Mouse (Mus musculus) limb, embryonic 14.5 days (tissue): ENCODE results near the gene Osgepl1. TPM values are rescaled to one million over a fixed set of nuclear protein-coding genes. Genes with fewer than 3 reads are reported as not detected.
A peak's percentile ranks its signal among the peaks of the same experiment; 100 is the strongest.

Experiments used
- ATAC-seq: fragments of 200-750 bp; cut with Nextera tagmentation; 2 replicates; pipeline ENCODE4 v1.8.0; 2017; ENCODE audit warnings: low read depth, moderate number of reproducible peaks, moderate TSS enrichment; ENCODE audit not compliant: low FRiP score
- DNase-seq: peaks from one replicate; pipeline ENCODE4 v3.0.0-alpha.2; 2015; ENCODE audit warnings: low spot score
- H3K27ac ChIP-seq: fragments of 300-500 bp; sonication (generic); replicated peaks from 2 replicates; pipeline ENCODE4 v1.5.1; 2014; ENCODE audit warnings: low read depth, mild to moderate bottlenecking, low read length, moderate library complexity, mixed read lengths
- H3K27me3 ChIP-seq: fragments of 300-500 bp; sonication (generic); 2 replicates; pipeline ENCODE4 v1.6.1; 2014; ENCODE audit warnings: low read length, mixed read lengths; ENCODE audit not compliant: control insufficient read depth, insufficient read depth
- H3K36me3 ChIP-seq: fragments of 300-500 bp; sonication (generic); 2 replicates; pipeline ENCODE4 v1.6.1; 2014; ENCODE audit warnings: mild to moderate bottlenecking, low read length, moderate library complexity, mixed read lengths; ENCODE audit not compliant: control insufficient read depth, insufficient read depth
- H3K4me1 ChIP-seq: fragments of 300-500 bp; sonication (generic); 2 replicates; pipeline ENCODE4 v1.6.1; 2014; ENCODE audit warnings: antibody characterized with exemption, low read length, mixed read lengths; ENCODE audit not compliant: control insufficient read depth, insufficient read depth
- H3K4me2 ChIP-seq: fragments of 300-500 bp; sonication (generic); replicated peaks from 2 replicates; pipeline ENCODE4 v1.6.1; 2014; ENCODE audit warnings: low read depth, mild to moderate bottlenecking, low read length, moderate library complexity; ENCODE audit not compliant: severe bottlenecking
- H3K4me3 ChIP-seq: fragments of 300-500 bp; sonication (generic); replicated peaks from 2 replicates; pipeline ENCODE4 v1.5.1; 2014; ENCODE audit warnings: low read length
- H3K9ac ChIP-seq: fragments of 300-500 bp; sonication (generic); 2 replicates; pipeline ENCODE4 v1.6.1; 2014; ENCODE audit warnings: mild to moderate bottlenecking, low read depth, low read length, moderate library complexity; ENCODE audit not compliant: severe bottlenecking
- H3K9me3 ChIP-seq: fragments of 300-500 bp; sonication (generic); 2 replicates; pipeline ENCODE4 v1.6.1; 2016; ENCODE audit warnings: low read length; ENCODE audit not compliant: control insufficient read depth
- POLR2A ChIP-seq: fragments of 200-500 bp; IDR thresholded peaks from 2 replicates; pipeline ENCODE4 v1.8.0; 2012; ENCODE audit warnings: inconsistent platforms, mild to moderate bottlenecking, moderate library complexity, borderline replicate concordance; ENCODE audit not compliant: insufficient read depth, insufficient read length; ENCODE audit errors: extremely low read depth
- WGBS: fragments of 180-500 bp; shearing (Covaris S2); extraction: QIAGEN DNeasy Blood & Tissue Kit; methylation state at CpG from one replicate; pipeline ENCODE4 v1.1.7; 2014; 5-methylcytosine and 5-hydroxymethylcytosine counted together
- polyA plus RNA-seq, 2 experiments: library from polyadenylated mRNA; depleted of rRNA in 1 of 2; stranded (reverse) in 1 of 2; unstranded in 1 of 2; fragments of >200 nt; fragmentation: Nextera tagmentation in 1 of 2; extraction: Ambion mirVana in 1 of 2; gene quantifications; 2 replicates each; pipeline versions ENCODE4 v1.2.1 to v1.2.3; 2012 to 2014

Gene Osgepl1
- polyA plus RNA-seq, 2 experiments: 16.0 to 19.1 TPM

DNA sequence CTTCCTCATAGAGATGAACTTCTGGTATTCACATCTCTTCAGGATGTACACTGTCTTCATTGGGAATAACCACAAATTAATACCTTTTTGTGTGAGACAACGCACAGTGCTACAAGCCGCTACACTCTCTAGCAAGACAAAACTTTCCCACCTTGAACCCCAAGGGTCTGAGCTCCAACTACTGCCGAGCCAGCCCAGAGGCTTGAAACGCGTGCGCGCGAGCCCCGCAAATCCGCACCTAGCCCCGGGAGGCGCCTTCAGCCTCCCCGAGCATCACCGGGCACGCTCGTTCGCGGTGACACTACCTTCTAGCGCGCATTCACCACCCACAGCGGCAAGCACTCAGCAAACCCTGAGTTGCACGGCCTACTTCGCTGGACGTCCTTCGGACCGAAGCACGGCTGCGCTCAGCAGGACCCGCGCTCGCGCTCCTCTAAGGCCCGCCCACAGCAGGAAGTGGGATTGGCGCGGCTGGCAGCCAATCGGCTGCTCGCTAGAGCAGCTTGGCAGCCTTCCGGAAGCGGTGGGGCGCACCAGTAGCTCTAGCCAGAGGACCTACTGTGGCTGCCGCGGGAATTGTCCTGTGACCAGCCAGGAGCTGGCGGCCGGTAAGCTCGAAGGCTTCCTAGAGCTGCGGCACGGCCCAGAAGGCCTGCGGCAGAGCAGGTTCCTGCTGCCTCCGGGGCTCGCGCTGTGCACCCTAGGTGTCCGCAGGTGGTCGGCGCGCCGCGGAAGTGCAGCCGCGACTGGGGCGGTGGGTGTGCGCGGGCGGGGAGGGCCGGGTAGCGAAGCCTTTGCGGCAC is 16.6 kb upstream of the Osgepl1 start, which contains the start of the genes Pms1, Ormdl1 and Gm28778:
TSS of gene Pms1 (minus strand) at position 438 of the 803 bp plus-strand sequence.
TSS of gene Ormdl1 (plus strand) at position 515 of the 803 bp plus-strand sequence.
TSS of gene Gm28778 (plus strand) at position 531 of the 803 bp plus-strand sequence.
- peak; percentile 89; the same call in 1 of the 2 replicates for TF ChIP-seq POLR2A
- Histone ChIP-seq H3K9ac (peak within 1 kb of the TSS; percentile 81), H3K4me2 (peak within 1 kb of the TSS; percentile 63), H3K4me1 (no peaks in the 10 kb centered on the region), H3K4me3 (peak within 1 kb of the TSS; percentile 72), H3K36me3 (peaks cover 10% of the 10 kb centered on the region; the same call in 1 of the 2 replicates), H3K9me3 (no peaks in the 10 kb centered on the region), H3K27ac (peak within 1 kb of the TSS; percentile 83), H3K27me3 (no peaks in the 10 kb centered on the region)
- 3% methylated on average over 61 of the region's 66 CpGs for WGBS
- DNase-seq: peak; percentile 96
- ATAC-seq: peak; percentile 100

DNA sequence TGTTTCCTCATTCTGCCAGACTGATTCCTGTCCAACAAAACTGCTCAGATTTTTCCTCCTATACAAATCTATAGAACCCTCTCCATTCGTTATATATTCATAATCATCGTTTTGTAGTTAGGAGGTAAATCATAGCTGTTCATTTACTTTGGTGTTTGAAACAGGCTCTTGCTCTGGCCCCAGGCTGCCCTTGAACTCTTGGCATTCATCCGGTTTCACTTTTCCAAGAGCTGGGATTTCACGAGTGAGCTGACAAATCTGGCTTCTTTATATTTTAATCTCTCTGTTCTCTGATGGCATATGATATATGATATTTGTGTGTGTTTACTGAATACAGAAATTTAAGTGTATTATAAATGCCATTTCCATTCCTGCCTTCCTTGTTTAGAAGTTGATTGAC is 12.9 kb upstream of the Osgepl1 start:
- no peak for ATAC-seq
- no peak for DNase-seq

DNA sequence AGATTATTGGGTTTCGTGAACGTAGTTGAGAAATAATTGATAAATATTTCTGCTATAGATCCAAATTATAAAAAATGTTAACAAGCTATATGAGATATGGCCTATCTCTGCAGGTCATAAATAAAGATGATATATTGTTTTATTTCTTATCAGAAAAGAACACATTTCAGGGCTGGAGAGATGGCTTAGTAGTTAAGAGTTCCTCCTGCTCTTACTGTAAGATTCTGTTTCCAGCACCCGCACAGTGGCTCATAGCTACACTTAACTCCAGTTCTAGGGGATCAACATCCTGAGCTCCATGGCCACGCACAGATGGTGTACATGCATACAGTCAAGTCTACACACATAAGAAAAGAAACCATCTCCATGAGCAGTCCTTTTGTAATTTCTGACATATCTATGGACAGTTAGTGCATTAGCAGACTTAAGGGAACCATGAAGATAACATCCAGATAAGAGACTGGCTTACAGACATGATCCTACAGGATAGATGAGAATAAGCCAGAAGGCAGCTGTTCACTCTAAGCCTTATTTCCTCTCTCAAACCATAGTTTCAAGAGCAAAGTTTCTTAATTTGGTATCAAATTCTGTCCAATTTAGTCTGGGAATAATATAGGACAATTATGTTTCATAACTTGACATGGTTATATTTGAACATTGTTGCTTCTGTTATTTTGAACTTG is 8.4 kb downstream of the Osgepl1 start:
- no peak overlapping the region for H3K27ac ChIP-seq
- H3K4me2 ChIP-seq: no peak overlapping the region
- H3K4me3 ChIP-seq: no peak overlapping the region
- TF ChIP-seq POLR2A: no peak
- ATAC-seq (no peak), DNase-seq (no peak)
- H3K36me3 ChIP-seq: peaks cover 3% of the 10 kb centered on the region; the same call in 1 of the 2 replicates
- H3K9ac ChIP-seq: no peak overlapping the region
- WGBS: 98% methylated on average over 4 of the region's 4 CpGs
- H3K4me1 ChIP-seq: no peaks in the 10 kb centered on the region
- no peaks in the 10 kb centered on the region for H3K9me3 ChIP-seq
- no peaks in the 10 kb centered on the region for H3K27me3 ChIP-seq

More for the DNA sequence above, 12.9 kb upstream of the Osgepl1 start:
- 78% methylated on average over 4 of the region's 4 CpGs for WGBS
- Histone ChIP-seq H3K36me3 (peaks cover 7% of the 10 kb centered on the region; the same call in 1 of the 2 replicates), H3K9me3 (no peaks in the 10 kb centered on the region), H3K4me3 (no peak overlapping the region), H3K4me2 (no peak overlapping the region), H3K27me3 (no peaks in the 10 kb centered on the region), H3K27ac (no peak overlapping the region), H3K9ac (no peak overlapping the region), H3K4me1 (no peaks in the 10 kb centered on the region)
- no peak for TF ChIP-seq POLR2A

DNA sequence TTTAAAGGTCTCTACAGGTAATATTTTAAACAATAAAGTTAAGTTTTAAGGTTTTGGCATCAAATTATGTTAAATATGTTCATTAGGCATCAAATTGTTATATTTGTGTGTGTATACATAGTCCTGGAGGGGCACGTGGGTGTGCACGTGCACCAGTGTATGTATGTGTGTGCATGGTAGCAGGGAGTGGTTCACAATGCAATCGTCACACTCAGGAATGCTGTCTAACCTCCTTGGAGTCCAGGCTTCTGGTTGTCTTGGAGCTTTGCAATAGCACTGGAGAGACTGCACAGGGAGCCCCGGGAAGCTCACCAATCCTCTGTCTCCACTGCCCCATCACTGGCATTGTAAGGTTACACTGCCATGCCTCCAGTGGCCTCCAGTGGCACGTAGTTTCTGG is 9.8 kb downstream of the Osgepl1 start:
- ATAC-seq: no peak
- Histone ChIP-seq H3K36me3 (peaks cover 3% of the 10 kb centered on the region; the same call in 1 of the 2 replicates), H3K27ac (no peak overlapping the region), H3K9me3 (no peaks in the 10 kb centered on the region), H3K9ac (no peak overlapping the region), H3K4me3 (no peak overlapping the region), H3K27me3 (no peaks in the 10 kb centered on the region), H3K4me2 (no peak overlapping the region), H3K4me1 (no peaks in the 10 kb centered on the region)
- no peak for TF ChIP-seq POLR2A
- WGBS: 89% methylated on average over 5 of the region's 5 CpGs
- DNase-seq: no peak

DNA sequence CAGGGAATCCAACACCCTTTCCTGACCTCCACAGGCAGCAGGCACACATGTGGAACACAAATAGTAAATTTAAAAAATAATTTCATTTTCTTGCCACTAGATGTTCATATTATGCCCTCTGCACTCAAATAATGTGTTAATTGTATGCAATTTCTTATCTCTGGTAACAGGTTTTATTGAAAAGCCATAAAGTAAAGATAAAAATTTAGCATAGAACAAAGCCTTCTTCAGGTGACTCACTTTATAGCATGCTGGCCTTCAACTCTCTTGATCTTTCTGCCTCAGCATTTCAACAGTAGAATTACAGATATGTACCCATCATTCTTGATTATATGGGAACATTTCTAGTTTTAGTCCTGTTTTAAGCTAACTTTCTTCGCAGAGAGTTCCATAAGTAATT is 10.9 kb downstream of the Osgepl1 start:
- no peak for ATAC-seq
- Histone ChIP-seq H3K27ac (no peak overlapping the region), H3K9me3 (no peaks in the 10 kb centered on the region), H3K4me3 (no peak overlapping the region), H3K4me1 (no peaks in the 10 kb centered on the region), H3K36me3 (peaks cover 3% of the 10 kb centered on the region; the same call in 1 of the 2 replicates), H3K9ac (no peak overlapping the region), H3K27me3 (no peaks in the 10 kb centered on the region), H3K4me2 (no peak overlapping the region)
- no peak for TF ChIP-seq POLR2A
- DNase-seq: no peak
- 96% methylated on average over 1 of the region's 1 CpGs for WGBS
